Mouse (Mus musculus): ENCODE measurements around the gene Surf1. TPM values are rescaled to one million over a fixed set of nuclear protein-coding genes. Genes with fewer than 3 reads are reported as not detected.
"Not testable (repeated sequence)": the region's sequence is repeated elsewhere in the genome, so short reads cannot be mapped to it uniquely, and the experiment has no call there.

The Surf1 gene
- polyA plus RNA-seq, 1 experiment from 2014 or later: 69.3 TPM

- Histone ChIP-seq H3K36me3 (peaks cover 19% of the 10 kb centered on the region; the same call in 1 of the 2 replicates), H3K4me3 (replicated peaks) (no peak overlapping the region), H3K9ac (no peak overlapping the region), H3K9me3 (no peaks in the 10 kb centered on the region), H3K4me2 (replicated peaks) (no peak overlapping the region), H3K27ac (no peak overlapping the region), H3K4me1 (replicated peaks) (peaks cover 26% of the 10 kb centered on the region), H3K27me3 (replicated peaks) (no peaks in the 10 kb centered on the region)
- no peak for ATAC-seq
- 94% methylated on average over 2 of the region's 2 CpGs for WGBS
Measured at GRCm38 (mm10) chr2:26905936-26906335, 10.4 kb downstream of the Surf1 start.

- peaks cover 19% of the 10 kb centered on the region for H3K4me1 ChIP-seq (replicated peaks)
- H3K27me3 ChIP-seq (replicated peaks): no peaks in the 10 kb centered on the region
- H3K9me3 ChIP-seq: no peaks in the 10 kb centered on the region
- H3K4me3 ChIP-seq (replicated peaks): peak overlapping the region; percentile 72
- H3K27ac ChIP-seq: peak overlapping the region; percentile 85
- peak overlapping the region; percentile 61 for H3K9ac ChIP-seq
- no peak for ATAC-seq
- peaks cover 33% of the 10 kb centered on the region for H3K36me3 ChIP-seq
- peak overlapping the region; percentile 72 for H3K4me2 ChIP-seq (replicated peaks)
- 10% methylated on average over 7 of the region's 7 CpGs for WGBS
Measured at GRCm38 (mm10) chr2:26903311-26903710, 13.0 kb downstream of the Surf1 start.

DNA sequence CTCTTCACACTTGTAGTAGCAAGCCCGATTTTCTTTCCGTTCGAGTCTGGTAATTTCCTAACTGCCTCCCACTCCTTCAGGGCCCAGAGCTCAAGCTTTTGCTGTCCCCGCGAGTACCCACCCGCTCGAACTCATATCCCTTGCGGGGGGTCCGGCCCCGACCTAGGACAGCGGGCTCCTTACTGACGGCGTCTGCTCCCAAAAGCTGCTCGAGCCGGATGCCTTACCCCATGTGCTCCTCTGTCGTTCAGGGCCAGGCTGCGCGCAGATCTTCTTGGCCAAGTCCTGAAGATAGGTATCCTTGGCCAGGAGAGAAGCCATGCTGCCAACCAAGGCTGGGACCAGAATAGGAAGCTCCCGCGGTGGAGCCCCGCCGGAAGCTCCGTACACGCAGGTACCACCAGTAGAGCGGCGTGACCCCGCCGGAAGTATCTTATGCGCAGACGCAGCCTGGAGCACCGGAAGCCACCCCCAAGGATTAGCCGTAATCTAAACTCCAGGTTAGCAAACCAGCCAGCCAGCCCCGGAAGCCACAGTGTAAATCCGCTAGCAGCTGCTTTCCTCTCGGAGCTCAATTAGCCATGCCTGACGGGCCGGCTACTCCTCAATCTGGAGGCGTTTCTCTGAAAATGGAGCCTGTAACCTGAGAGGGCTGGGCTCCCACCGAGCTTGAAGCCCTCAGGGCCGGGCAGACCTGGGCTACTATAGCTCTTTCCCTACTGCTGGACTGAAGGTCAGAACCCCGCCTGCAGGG, 13.7 kb downstream of the Surf1 start, which contains the start of gene Surf6:
Surf6 (minus strand) TSS at position 413 of the 754 bp plus-strand sequence.
- H3K4me3 ChIP-seq (replicated peaks): peak within 1 kb of the TSS; percentile 72
- H3K4me2 ChIP-seq (replicated peaks): peak within 1 kb of the TSS; percentile 72
- H3K9ac ChIP-seq: peak within 1 kb of the TSS; percentile 65
- no peaks in the 10 kb centered on the region for H3K27me3 ChIP-seq (replicated peaks)
- peak; percentile 97 for ATAC-seq
- no peaks in the 10 kb centered on the region for H3K9me3 ChIP-seq
- peaks cover 33% of the 10 kb centered on the region for H3K36me3 ChIP-seq
- WGBS: under 1% methylated on average over 41 of the region's 41 CpGs
- H3K27ac ChIP-seq: peak within 1 kb of the TSS; percentile 85
- H3K4me1 ChIP-seq (replicated peaks): peaks cover 16% of the 10 kb centered on the region

- H3K4me1 ChIP-seq (replicated peaks): peaks cover 13% of the 10 kb centered on the region
- peak overlapping the region; percentile 65 for H3K9ac ChIP-seq
- WGBS: 6% methylated on average over 7 of the region's 7 CpGs
- H3K27ac ChIP-seq: peak overlapping the region; percentile 85; the same call in 1 of the 2 replicates
- peaks cover 34% of the 10 kb centered on the region for H3K36me3 ChIP-seq
- ATAC-seq: no peak
- no peaks in the 10 kb centered on the region for H3K27me3 ChIP-seq (replicated peaks)
- H3K4me2 ChIP-seq (replicated peaks): peak overlapping the region; percentile 72
- no peaks in the 10 kb centered on the region for H3K9me3 ChIP-seq
- peak overlapping the region; percentile 72 for H3K4me3 ChIP-seq (replicated peaks)
Measured at GRCm38 (mm10) chr2:26901834-26902400, 14.4 kb downstream of the Surf1 start.

DNA sequence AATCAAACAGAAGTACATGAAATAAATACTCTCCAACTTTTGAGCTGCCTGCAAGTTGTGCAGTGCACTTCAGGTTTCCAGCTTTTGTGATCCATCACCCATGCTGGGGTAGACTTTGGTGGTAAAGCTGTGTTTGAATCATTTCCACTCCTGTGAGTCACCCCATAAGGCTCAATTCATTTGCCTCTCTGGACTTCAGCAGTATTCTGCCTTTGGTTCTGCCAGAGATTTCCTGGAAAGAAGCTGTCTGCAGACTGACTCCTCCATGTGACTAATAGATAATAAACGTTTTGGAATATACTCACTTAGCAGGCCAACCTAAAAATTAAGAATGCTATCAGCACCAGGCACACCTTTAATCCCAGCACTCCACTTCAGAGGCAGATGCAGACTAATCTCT, 15.6 kb downstream of the Surf1 start:
- Histone ChIP-seq H3K4me3 (replicated peaks) (no peak overlapping the region), H3K36me3 (peaks cover 26% of the 10 kb centered on the region), H3K4me2 (replicated peaks) (no peak overlapping the region), H3K9me3 (no peaks in the 10 kb centered on the region), H3K9ac (no peak overlapping the region), H3K4me1 (replicated peaks) (peaks cover 13% of the 10 kb centered on the region), H3K27me3 (replicated peaks) (no peaks in the 10 kb centered on the region), H3K27ac (no peak overlapping the region)
- WGBS: 68% methylated on average over 1 of the region's 1 CpGs
- no peak for ATAC-seq

DNA sequence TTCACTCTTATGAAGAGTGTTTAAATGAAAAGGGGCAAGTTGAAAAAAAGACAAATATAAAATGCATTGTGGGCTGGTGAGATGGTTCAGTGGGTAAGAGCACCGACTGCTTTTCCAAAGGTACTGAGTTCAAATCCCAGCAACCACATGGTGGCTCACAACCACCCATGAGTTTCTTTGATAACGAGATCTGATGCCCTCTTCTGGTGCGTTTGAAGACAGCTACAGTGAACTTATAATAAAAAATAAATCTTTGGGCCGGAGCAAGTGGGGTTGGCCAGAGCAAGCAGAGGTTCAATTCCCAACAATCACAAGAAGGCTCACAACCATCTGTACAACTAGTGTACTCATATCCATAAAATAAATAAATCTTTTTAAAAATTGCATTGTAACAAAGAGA, 20.4 kb downstream of the Surf1 start:
- H3K27me3 ChIP-seq (replicated peaks): no peaks in the 10 kb centered on the region
- no peaks in the 10 kb centered on the region for H3K9me3 ChIP-seq
- ATAC-seq: no peak
- peaks cover 59% of the 10 kb centered on the region for H3K36me3 ChIP-seq
- no peak overlapping the region for H3K4me2 ChIP-seq (replicated peaks)
- no peak overlapping the region for H3K4me3 ChIP-seq (replicated peaks)
- H3K4me1 ChIP-seq (replicated peaks): no peaks in the 10 kb centered on the region
- H3K9ac ChIP-seq: no peak overlapping the region
- WGBS: 90% methylated on average over 4 of the region's 4 CpGs
- no peak overlapping the region for H3K27ac ChIP-seq

DNA sequence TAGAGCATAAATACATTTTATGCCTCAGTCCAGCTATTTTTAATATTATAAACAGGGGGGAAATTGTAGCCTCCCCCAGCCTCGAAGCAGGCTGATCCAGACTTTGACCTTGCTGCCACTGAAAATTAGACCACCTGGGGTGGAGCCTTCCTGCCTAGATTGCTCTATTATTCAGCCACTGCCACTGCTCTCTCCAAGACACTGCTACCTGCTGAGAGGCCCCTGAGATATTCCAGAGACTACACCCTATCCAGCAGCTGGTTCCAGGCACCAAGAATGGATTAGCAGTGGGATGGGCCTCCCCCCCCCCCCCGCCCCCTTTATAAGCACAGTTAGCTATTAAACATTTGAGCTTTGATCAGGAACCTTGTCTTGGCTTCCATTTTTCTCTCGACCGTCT, 30.2 kb downstream of the Surf1 start:
- H3K27ac ChIP-seq; H3K9me3 ChIP-seq; ATAC-seq; H3K9ac ChIP-seq; H3K4me2 ChIP-seq (replicated peaks); H3K4me3 ChIP-seq (replicated peaks); H3K4me1 ChIP-seq (replicated peaks); H3K27me3 ChIP-seq (replicated peaks): not testable (repeated sequence)
- 79% methylated on average over 4 of the region's 4 CpGs for WGBS
- peaks cover 10% of the 10 kb centered on the region for H3K36me3 ChIP-seq

DNA sequence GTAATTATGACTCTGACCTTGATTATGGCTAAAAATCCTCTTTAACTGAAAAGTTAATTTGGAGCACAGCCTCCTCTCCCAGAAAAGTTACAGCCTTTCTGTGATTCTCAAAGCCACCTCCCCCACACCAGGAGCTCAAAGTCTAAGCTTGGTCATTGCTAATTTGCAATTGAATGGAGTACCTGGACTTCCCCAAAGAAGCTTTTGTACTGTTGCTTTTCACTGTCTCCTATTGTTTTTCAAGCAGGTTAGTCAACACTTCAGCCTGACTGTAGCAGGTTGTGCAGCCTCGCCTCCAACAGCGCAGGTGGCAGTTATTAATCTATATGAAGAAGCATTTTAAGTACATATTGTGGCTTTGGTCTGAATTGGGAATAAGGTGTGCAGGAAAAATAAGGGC, 30.8 kb downstream of the Surf1 start:
- not testable (repeated sequence) for H3K27me3 ChIP-seq (replicated peaks); ATAC-seq; H3K4me3 ChIP-seq (replicated peaks); H3K4me2 ChIP-seq (replicated peaks); H3K27ac ChIP-seq; H3K9me3 ChIP-seq; H3K9ac ChIP-seq; H3K4me1 ChIP-seq (replicated peaks); H3K36me3 ChIP-seq
- 91% methylated on average over 2 of the region's 2 CpGs for WGBS

DNA sequence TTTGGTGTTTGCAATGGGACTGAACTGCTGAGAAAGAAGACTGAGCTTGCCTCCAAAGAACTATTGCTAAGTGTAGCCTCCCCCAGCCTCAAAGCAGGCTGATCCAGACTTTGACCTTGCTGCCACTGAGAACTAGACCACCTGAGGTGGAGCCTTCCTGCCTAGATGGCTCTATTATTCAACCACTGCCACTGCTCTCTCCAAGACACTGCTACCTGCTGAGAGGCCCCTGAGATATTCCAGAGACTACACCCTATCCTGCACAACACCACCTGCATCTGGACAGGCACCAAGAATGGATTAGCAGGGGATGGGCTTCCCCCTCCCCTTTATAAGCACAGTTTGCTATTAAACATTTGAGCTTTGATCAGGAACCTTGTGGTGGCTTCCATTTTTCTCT, 37.8 kb downstream of the Surf1 start:
- Histone ChIP-seq H3K4me3 (replicated peaks) (no peak overlapping the region), H3K4me1 (replicated peaks) (no peaks in the 10 kb centered on the region), H3K36me3 (no peaks in the 10 kb centered on the region), H3K4me2 (replicated peaks) (no peak overlapping the region), H3K9me3 (no peaks in the 10 kb centered on the region), H3K27me3 (replicated peaks) (no peaks in the 10 kb centered on the region), H3K27ac (no peak overlapping the region), H3K9ac (no peak overlapping the region)
- ATAC-seq: no peak

GRCm38 (mm10) chr2:26870666-26871065, 45.7 kb downstream of the Surf1 start:
- H3K4me3 ChIP-seq (replicated peaks): no peak overlapping the region
- H3K4me2 ChIP-seq (replicated peaks): no peak overlapping the region
- no peaks in the 10 kb centered on the region for H3K27me3 ChIP-seq (replicated peaks)
- H3K9ac ChIP-seq: no peak overlapping the region
- no peak overlapping the region for H3K27ac ChIP-seq
- H3K36me3 ChIP-seq: no peaks in the 10 kb centered on the region
- no peaks in the 10 kb centered on the region for H3K9me3 ChIP-seq
- H3K4me1 ChIP-seq (replicated peaks): no peaks in the 10 kb centered on the region
- WGBS: 60% methylated on average over 6 of the region's 6 CpGs
- ATAC-seq: no peak

- Histone ChIP-seq H3K4me3 (replicated peaks) (no peak within 1 kb of the TSS), H3K4me1 (replicated peaks) (no peaks in the 10 kb centered on the region), H3K9ac (no peak within 1 kb of the TSS), H3K27me3 (replicated peaks) (no peaks in the 10 kb centered on the region), H3K27ac (no peak within 1 kb of the TSS), H3K36me3 (no peaks in the 10 kb centered on the region), H3K4me2 (replicated peaks) (no peak within 1 kb of the TSS), H3K9me3 (no peaks in the 10 kb centered on the region)
- ATAC-seq: no peak
- 60% methylated on average over 3 of the region's 3 CpGs for WGBS
Measured at GRCm38 (mm10) chr2:26864879-26865278, 51.5 kb downstream of the Surf1 start, which contains the start of gene Abo. TSS of gene Abo (minus strand) at chr2:26864979.
